Mouse (Mus musculus) liver (tissue): ENCODE measurements around the gene Nck2.
"Not testable (repeated sequence)": the region's sequence is repeated elsewhere in the genome, so short reads cannot be mapped to it uniquely, and the experiment has no call there.

Experiments used
- DNase-seq: peaks from one replicate; pipeline ENCODE4 v3.0.0-alpha.2; 2020; ENCODE audit warnings: mixed read lengths

The Nck2 gene

DNA sequence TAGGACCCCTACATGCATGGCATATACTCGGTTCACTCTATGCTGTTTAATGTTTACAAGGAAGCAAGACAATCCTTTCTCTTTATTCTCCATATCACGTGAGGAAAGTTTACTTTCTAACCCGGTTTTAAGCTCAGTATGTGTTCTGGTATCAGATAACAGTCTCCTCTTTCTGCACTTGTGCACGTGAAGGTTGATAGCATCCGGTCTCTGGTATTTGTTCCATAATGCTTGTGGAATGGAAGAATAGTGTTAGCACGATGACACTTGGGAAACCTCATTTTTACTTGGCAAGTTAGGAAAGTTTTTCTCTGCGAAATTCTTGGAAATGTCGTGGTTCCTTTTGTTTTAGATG is 58.4 kb downstream of the Nck2 start:
- DNase-seq: no peak

DNA sequence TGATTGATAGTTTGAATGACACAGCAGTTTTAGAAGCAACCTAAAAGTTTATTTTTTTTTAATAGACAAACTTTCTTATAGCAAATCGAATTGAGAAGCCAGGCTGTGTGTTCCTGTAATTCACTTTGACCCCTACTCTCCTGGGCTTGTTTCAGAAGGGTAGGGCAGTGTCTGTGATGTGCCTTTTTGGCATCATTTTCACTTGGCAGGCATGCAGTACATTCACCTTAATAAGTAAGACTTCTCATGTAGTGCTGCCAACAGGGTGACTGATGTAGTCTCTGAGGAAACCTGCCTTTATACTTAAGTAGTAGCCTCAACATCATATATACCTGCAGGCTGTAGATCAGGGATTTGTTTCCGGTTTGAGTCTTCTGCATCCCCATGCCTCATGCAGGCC is 58.9 kb downstream of the Nck2 start:
- no peak for DNase-seq

DNA sequence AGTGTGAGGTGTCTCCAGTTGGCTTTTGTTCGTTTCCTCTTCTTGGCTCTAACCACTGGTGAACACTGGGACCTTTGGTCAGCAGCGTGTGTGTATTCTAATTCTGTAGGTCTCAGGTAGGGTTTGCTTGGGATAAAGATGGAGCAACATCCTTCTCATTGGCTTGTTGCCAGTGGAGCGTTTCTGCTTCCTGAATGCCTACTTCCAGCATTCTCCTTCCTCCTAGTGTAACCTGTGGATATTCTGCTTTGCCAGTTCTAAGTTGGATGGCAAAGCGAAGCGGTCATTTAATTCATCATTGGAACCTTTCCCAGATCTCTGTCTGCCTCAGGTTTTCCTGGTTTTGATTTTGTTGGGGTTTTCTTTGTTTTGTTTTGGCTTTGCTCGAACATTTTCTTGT is 59.3 kb downstream of the Nck2 start:
- no peak for DNase-seq

DNA sequence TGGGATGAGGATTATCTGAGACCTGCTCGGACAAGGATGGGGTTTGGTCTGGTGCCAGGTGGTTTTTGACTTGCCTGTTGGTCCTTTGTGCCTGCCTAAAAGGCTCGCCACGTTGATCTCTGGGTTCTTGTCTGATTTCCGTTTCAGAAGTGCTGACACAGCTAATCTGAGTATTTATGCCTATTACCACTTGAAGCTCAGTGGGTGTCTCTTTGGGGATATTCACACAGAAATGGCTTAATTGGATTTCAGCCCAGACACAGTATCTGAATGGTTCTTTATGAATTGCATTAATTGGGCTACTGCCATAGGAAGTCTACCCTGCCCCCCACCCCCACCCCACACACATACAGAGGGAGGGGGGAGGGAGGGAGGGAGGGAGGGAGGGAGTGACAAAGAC is 59.9 kb downstream of the Nck2 start:
- DNase-seq: no peak

DNA sequence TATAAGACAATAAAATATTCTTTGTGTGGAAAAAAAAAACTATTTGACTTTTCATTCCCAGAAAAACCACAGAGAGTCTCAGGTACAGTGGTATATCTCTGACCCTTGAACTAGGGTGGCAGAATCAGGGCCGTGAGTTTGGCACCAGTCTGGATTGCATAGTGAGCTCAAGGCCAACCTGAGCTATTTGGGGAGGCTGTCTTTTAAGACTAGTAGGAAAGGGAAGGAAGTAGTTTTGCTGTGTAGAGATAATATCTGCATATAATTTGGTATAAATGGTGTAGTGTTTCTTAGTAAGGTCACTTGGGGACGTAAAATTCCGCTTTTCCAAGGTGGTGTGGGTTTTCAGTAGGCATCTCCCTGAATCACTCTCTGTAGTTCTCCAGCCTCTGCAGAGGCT is 62.3 kb downstream of the Nck2 start:
- no peak for DNase-seq

DNA sequence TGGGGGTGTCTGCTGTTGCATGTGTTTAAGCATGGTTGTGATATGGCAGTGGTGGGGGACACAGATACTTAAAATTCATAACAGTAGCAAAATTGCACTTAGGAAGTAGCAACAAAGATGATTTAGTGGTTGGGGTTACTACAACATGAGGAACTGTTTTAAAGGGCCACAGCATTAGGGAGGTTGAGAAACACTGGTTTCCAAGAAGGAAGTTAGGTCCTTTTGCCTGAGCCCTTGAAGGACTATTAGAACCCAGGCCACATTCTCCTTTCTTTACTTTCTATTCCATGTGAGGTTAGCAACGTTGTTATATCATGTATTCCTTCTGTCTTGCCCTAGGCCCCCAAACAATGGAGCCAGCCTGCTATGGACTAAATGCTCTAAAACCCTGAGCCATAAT is 63.4 kb downstream of the Nck2 start:
- no peak for DNase-seq

DNA sequence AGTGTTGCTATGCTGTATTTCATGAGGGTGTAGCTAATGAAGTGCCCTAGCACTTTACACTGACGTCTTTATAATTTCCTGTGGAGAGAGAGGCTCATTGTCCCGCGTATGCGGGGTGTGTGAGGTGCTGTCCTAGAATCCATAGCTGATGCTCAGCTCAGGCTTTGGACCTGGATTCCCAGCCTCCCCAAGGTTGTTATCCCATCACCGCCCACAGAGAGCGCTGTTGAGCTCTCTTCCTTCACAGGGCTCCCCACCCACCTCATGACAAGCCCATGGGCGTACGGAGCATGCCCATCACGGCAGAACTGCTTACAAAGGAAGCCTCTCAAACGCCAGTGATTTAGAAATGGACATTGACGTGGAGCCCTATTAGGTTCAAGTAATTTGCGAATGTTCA is 66.9 kb downstream of the Nck2 start:
- peak; percentile 23 for DNase-seq

DNA sequence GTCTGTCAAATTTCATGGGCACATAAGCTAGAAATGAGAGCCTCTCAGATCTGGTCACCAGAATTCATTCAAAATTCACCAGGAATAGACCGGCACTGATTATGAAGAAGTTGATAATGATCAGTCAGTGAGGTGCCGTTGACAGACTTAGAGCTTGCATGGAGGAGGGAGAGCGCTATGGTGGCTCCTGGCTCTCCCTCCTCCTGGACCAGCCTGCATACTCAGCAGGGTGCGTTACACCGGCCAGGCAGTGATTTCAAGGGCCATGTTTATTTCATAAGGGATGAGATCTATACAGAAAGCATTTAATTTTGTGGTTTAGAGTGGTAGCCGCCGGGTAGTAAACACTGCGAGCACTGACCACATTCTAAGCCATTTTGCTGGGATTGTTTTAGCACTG is 67.3 kb downstream of the Nck2 start:
- no peak for DNase-seq

DNA sequence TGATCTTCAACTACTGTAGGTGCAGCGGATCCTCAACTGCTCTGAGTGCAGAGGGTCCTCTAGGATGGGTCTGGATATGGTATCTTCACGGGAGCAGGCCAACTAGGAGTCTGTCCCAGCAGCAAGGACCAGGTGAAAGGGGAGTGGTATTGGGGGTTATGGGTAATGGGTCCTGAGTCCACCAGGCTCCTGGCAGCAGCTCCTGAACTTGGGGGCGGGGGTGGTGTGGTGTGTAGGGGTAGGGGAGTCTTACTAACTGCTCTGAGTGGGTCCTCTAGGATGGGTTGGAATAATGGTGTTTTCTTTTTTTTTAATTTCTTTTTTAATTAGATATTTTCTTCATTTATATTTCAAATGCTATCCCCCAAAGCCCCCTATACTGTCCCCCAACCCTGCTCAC is 73.0 kb downstream of the Nck2 start:
- DNase-seq: no peak

DNA sequence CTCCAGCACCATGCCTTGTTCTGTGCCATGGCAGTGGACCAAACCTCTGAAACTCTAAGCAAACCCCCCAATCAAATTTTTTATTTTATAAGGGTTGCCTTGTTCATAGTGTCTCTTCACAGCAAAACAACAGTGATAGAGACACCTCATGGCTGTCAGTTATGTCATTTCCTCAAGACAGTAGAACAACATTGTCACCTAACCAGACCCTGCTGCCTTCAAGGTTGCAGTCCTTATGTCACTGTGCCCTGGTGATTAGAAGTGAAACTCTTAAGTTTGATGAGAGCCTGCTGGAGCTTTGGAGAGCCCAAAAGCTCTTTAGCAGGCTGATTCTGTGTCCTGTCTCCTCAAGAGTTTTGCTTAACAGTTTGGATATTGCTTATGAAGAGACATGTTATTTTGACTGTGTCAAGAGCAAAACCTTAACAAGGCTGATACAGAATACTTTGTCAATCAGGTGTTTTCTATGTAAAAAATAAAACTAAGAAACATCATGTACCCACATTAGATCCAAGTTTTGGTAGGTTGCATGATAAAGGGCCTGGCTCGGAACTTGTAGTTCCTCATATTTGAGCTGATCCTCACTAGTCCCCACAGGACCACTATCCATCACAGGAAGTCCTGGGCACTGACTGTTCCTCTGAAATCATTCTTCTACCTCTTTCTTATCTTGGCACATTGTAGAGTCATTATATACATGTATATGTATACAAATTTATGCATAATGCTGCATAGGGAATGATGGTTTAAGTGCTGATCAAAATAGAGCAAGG is 76.0 kb downstream of the Nck2 start:
- no peak for DNase-seq

DNA sequence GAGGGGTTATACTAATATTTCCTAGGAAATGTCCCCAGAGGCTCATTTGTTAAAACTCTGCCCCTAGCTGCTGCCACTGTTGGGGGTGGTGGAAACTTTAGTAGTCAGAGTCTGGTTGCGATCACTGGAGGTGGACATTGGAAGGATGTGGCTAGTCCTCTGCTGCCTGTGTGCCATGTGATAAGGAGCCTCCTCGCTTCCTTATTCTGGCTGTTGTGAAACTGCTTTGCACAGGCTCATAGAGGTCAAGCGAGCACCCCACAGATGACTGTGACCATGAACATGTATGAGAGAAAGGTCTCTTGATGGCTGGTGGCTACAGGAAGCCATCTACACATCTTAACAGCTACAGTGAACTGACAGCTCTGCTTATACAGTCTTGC is 76.6 kb downstream of the Nck2 start:
- DNase-seq: peak; percentile 49

DNA sequence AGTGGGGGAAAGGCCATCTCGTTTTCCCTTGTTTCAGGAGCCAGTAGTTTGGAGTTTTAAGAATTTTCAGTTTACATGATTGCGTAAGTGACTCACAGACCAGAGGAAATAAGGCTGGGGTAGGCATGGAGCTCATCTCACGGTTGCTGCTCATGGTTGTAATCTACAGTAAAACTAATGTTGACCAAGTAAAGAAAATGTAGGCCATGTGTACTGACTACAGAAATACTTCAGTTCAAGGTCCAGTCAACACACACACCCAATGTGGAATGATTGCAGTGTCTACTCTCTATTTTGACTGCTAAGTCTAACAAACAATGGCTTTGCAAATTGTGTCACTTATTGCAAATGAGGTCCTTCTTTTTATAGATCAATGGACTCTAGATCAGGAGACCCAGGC is 77.1 kb downstream of the Nck2 start:
- DNase-seq: no peak

DNA sequence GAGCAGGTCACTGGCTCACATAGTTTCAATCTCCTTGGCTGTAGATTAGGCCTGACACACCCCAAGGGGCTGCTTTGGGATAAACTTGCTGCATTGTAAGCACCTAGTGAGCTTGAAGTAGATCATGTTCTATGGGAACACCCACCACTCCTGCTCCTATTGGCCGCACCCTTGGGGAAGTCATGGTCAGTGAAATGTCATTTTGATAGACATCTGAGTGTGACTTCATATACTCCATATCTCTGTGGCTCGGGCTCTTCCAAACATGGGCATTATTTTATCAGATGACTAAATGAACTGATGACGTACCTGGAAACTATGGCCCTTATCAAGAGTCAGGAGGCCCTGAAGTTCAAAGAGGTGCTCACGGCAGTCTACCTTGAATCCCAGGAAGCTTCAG is 77.6 kb downstream of the Nck2 start:
- peak; percentile 35 for DNase-seq

DNA sequence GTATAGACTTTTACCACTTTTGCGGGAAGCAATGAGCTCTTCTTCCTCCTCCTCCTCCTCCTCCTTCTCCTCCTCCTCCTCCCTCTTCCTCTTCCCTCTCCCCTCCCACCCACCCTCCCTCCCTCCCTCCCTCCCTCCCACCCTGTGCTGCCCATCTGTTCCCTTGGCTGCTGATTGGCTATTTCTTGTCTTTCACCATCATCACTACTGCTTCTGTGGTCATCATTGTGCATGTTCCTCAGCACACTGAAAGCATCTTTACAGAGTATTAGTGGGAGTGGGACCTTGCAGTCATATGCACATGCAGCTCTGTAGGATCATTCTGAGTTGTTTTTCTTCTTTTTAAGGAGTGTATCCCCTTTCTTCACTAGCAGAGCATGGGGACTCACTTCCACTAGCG is 78.6 kb downstream of the Nck2 start:
- no peak for DNase-seq

DNA sequence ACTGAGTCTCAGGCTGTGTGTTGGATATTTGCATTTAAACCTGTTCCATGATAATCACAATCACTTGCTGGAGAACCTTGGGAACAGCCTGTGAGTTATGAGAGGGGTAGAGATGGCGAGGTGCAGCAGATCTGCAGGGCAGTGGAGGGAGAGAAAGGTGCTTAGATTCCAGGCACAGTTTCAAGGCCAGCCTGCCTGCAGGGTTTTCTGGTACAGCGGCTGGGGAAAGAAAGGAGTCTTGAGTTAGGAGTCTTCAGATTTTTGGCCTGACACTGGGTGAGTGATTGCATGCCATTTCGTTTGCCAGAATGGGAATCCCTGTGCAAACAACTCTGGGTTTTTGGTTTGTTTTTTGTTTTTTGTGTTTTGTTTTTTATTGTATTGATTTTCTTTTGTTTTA is 80.0 kb downstream of the Nck2 start:
- DNase-seq: no peak

DNA sequence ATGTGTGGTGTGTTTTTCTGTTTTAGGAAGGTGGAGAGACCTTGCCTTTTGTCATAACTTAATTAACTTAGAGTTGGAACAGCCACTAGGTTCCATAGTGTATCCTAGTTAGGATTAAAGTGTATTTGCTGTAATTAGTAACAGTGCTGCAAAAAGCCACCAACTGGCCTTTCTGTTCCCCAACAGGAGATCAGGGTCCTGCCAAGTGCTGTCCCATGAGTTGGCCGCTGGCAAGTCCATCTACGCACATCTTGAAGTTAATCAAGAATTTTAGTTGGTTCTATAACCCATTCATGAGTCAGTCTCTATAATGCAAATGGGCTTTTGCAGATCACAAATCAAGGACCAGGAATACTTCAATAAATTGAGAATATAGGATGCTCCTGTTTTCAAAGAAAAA is 83.9 kb downstream of the Nck2 start:
- no peak for DNase-seq

DNA sequence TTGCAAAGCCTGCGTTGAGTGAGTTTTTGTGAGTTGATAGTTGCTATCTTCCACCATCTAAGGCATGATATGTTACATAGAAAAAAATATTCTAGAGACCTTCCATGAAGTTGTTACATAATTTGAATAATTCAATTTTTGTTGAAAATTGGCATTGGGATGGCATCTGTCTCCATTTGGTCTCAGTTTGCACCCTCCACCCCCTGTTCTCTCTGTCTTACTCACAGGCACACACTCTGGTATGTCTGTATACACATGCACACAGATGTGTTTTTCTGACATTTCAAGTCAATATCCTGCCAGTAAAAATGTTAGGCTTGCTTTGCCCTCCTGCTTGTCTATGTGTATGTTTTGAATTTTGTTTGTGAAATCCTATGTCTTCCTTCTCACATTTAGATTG is 84.7 kb downstream of the Nck2 start:
- DNase-seq: no peak

DNA sequence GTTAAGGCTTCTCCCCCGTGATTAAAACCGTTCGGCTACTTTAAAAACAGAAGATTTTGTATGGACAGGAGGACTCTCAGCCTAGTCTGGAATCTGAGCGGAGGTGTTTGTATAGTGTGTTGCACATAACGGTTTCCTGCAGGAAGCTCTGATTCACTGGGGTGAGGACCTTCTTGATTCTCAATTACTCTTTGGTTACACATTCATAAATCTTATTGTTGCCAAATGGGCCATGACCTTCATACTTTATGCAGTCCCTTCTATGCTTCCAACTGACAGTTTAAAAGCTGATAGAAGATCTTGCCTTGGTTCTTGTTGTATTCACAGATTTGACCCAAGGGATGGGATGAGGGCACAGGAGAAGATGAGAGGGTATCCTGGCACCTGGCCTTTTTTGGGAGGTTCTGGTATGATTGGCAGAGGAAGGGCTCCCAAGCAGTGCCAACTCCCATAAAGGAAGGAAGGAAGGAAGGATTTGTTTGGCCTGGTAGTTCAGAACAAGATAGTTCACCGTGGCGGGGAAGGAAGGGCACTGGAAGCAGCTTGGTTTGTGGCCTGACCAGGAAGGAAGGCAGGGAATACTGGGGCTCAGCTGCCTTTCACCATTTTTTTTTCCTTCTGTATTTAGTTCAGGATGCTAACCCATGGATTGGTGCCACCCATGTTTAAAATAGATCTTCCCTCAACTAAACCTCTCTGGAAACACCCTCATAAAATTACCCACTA is 86.1 kb downstream of the Nck2 start:
- no peak for DNase-seq

DNA sequence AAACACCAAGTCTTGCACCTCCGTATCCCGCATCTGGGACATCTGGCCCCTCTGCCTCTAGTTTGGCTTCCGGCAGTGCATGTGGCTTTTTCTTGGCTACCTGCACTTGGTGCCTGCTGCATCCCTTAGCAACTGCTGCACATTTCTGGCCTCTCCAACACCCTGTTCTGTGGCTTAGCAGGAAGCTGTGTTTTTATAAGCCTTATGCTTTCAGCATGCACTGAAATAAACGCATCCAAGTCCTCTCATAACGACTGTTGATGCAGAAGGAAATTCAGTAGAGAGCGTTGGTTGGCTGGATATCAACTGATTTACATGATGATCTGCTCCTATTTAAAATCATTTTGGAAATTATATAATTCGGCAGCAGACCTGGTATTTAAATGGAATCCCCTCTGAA is 86.9 kb downstream of the Nck2 start:
- no peak for DNase-seq

DNA sequence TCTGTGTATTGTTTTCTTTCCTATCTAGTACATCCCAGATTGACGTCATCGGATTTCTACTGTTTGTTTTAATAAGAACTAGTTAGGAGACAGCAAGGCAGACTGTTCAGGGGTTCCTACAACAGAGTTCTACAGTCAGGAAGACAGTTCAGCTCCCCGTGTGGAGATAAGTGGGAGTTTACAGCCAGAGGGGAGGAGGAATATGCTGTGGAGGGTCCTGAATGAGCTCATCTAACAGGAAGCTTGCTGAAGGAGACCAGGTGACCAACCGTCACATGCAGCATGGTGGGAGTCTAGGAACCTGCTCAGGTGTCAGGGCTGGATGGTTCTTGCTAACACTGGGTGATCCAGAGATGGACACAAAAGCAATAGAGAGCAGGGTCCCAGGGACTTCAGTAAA is 87.9 kb downstream of the Nck2 start:
- DNase-seq: no peak

DNA sequence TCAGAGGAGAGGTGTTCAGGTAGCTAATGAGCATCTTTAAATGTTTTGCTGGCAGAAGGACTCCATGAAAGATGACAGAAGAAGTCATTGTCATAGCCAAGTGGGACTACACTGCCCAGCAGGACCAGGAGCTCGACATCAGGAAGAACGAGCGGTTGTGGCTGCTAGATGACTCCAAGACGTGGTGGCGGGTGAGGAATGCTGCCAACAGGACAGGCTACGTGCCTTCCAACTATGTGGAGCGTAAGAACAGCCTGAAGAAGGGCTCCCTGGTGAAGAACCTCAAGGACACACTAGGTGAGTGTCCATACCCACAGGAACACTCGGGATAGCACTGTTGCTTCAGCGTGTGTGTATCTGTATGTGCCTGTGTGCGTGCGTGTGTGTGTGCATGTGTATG is 89.1 kb downstream of the Nck2 start:
- not testable (repeated sequence) for DNase-seq

DNA sequence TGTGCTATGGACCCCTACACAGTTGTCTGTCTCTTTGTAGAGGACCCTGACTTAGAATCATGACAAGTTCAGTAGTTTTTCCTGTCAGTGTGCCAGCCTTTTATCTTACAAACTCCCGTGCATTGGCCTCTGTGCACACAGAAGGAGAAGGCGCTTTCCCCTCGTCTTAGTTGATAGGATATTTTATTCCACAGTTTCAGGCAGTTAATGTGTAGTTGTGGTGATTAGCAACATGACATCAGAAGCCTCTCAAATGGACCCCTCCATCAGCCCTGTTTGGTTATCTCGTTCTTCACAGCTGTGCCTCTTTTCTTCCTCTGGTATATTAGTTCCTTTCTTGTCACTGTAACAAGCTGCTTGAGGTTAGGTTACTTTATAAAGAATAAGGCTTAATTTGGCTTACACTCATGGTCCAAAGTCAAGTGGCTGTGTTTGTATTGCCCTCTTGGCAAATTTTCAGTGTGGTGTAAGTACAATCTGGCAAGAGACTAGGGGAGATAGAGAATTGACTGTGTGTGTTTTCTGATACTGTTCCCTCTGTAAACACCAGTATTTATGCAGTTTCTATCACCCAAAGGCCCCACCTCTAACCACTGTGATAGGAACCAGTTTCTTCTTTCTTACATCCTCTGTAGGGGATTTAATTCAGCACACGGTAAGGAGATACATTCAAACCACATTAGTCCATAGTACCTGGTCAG is 89.8 kb downstream of the Nck2 start:
- DNase-seq: no peak

DNA sequence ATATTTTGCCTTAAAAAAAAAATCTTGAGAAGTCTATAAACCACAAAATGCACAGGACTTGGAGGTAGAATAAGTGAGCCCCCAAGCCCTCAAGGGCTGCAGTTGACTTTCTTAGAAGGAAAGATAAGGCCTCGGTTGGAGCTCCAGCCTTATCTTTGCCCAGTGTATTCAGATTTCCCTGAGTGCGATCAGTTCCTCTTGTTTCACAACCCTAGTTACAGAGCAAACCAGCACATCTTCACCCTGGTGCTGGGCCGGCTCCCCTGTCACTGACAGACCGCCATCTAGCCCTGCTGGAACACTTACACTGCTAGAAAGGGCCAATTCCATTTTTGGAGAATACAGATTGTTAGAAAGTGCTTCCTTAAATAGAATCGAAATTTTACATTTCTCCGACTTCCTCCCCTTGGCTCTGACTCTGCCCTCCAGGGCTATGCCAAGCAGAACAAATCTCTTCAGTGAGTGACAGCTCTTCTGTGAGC is 91.2 kb downstream of the Nck2 start:
- peak; percentile 45 for DNase-seq

DNA sequence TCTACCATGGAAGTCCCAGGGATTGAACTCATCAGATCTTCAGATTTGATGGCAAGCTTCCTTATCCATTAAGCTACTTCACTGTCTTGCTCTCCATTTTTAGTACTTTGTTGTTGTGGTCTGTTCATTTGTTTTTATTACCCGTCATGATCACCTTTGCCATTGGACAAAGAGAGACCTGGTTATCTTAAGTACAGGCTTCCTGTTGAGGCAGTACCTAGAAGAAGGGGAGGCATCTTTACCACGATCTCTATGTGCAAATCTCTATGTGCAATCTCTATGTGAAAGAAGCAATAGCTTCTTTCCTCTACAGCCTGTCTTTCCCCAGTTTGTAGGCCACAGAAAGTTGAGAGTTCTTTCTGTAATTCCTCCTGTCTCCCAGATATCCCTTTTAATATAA is 91.9 kb downstream of the Nck2 start:
- DNase-seq: no peak
